Mouse (Mus musculus) forebrain, embryonic 14.5 days (tissue): ENCODE results near the gene Clpx. TPM values are rescaled to one million over a fixed set of nuclear protein-coding genes. Genes with fewer than 3 reads are reported as not detected.

ENCODE experiments used
- ATAC-seq: fragments of 200-750 bp; cut with Nextera tagmentation; 2 replicates; pipeline ENCODE4 v1.8.0; 2017; ENCODE audit warnings: mild to moderate bottlenecking, moderate library complexity
- DNase-seq: peaks from one replicate; pipeline ENCODE4 v3.0.0-alpha.2; 2015; ENCODE audit warnings: low spot score
- H3K27ac ChIP-seq: fragments of 300-500 bp; sonication (generic); 2 replicates; pipeline ENCODE4 v1.5.1; 2014; ENCODE audit warnings: low read depth, mild to moderate bottlenecking, control low read depth, low read length, moderate library complexity
- H3K27me3 ChIP-seq: fragments of 300-500 bp; sonication (generic); replicated peaks from 2 replicates; pipeline ENCODE4 v1.6.1; 2014; ENCODE audit warnings: low read length, control low read depth, mixed read lengths; ENCODE audit not compliant: control insufficient read depth, insufficient read depth
- H3K36me3 ChIP-seq: fragments of 300-500 bp; sonication (generic); 2 replicates; pipeline ENCODE4 v1.6.1; 2014; ENCODE audit warnings: low read length, control low read depth; ENCODE audit not compliant: control insufficient read depth, insufficient read depth
- H3K4me1 ChIP-seq: fragments of 300-500 bp; sonication (generic); 2 replicates; pipeline ENCODE4 v1.6.1; 2014; ENCODE audit warnings: antibody characterized with exemption, low read length, control low read depth; ENCODE audit not compliant: control insufficient read depth, insufficient read depth
- H3K4me2 ChIP-seq: fragments of 300-500 bp; sonication (generic); 2 replicates; pipeline ENCODE4 v1.6.1; 2014; ENCODE audit warnings: mild to moderate bottlenecking, control low read depth, low read length
- H3K4me3 ChIP-seq: fragments of 300-500 bp; sonication (generic); 2 replicates; pipeline ENCODE4 v1.5.1; 2014; ENCODE audit warnings: low read depth, low read length, control low read depth
- H3K9ac ChIP-seq: fragments of 300-500 bp; sonication (generic); 2 replicates; pipeline ENCODE4 v1.6.1; 2014; ENCODE audit warnings: mild to moderate bottlenecking, low read length, control low read depth, moderate library complexity
- H3K9me3 ChIP-seq: fragments of 300-500 bp; sonication (generic); replicated peaks from 2 replicates; pipeline ENCODE4 v1.6.1; 2016; ENCODE audit warnings: low read length, control low read depth, mixed read lengths; ENCODE audit not compliant: control insufficient read depth
- WGBS: fragments of 180-500 bp; shearing (Covaris S2); extraction: QIAGEN DNeasy Blood & Tissue Kit; methylation state at CpG from one replicate; pipeline ENCODE4 v1.1.7; 2014; 5-methylcytosine and 5-hydroxymethylcytosine counted together
- polyA plus RNA-seq: library from polyadenylated mRNA; unstranded; fragments of >200 nt; fragmentation: Nextera tagmentation; extraction: Ambion mirVana; gene quantifications from 2 replicates; pipeline ENCODE4 v1.2.1, GENCODE M21; 2014

Gene Clpx
- polyA plus RNA-seq, 1 experiment from 2014 or later, result 42.2 TPM

DNA sequence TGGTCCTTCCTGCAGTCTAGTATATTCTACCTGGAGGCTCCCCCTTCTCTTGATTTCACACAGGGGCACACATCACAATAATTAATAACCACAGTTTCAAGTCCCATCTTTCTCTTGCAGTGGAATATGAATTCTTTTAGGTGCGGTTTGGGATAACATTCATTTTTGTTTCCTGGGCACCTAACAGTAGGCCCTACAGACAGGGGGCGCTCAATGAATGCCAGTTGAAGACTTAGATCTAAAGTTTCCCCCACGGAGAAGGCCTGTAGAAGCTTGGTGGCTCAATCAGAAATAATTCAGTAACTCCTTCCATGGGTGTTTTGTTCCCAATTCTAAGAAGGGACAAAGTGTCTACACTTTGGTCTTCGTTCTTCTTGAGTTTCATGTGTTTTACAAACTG, 78.4 kb downstream of the Clpx start:
- DNase-seq (no peak), ATAC-seq (no peak)
- H3K9ac ChIP-seq, result no peak overlapping the region
- WGBS, result 74% methylated on average over 4 of the region's 4 CpGs
- no peak overlapping the region for H3K4me3 ChIP-seq
- H3K4me2 ChIP-seq, result no peak overlapping the region
- no peak overlapping the region for H3K27ac ChIP-seq
- no peaks in the 10 kb centered on the region for H3K27me3 ChIP-seq
- H3K36me3 ChIP-seq, result 0 out of 2 replicates have a peak, but pooled peaks cover 10% of the 10 kb centered on the region
- H3K9me3 ChIP-seq, result no peaks in the 10 kb centered on the region
- no peaks in the 10 kb centered on the region for H3K4me1 ChIP-seq

GRCm38 (mm10) chr9:65374468-65375162, 80.6 kb downstream of the Clpx start:
- no peak overlapping the region for H3K4me3 ChIP-seq
- ATAC-seq (no peak), DNase-seq (no peak)
- H3K27ac ChIP-seq, result no peak overlapping the region
- no peak overlapping the region for H3K4me2 ChIP-seq
- 87% methylated on average over 5 of the region's 5 CpGs for WGBS
- H3K9me3 ChIP-seq, result no peaks in the 10 kb centered on the region
- H3K27me3 ChIP-seq, result no peaks in the 10 kb centered on the region
- H3K9ac ChIP-seq, result no peak overlapping the region
- 0 out of 2 replicates have a peak, but pooled peaks cover 10% of the 10 kb centered on the region for H3K36me3 ChIP-seq
- H3K4me1 ChIP-seq, result no peaks in the 10 kb centered on the region

- no peaks in the 10 kb centered on the region for H3K9me3 ChIP-seq
- no peak overlapping the region for H3K27ac ChIP-seq
- 79% methylated on average over 9 of the region's 9 CpGs for WGBS
- H3K36me3 ChIP-seq, result 0 out of 2 replicates have a peak, but pooled peaks cover 10% of the 10 kb centered on the region
- no peak overlapping the region for H3K4me2 ChIP-seq
- no peak overlapping the region for H3K4me3 ChIP-seq
- DNase-seq (peak; percentile 28), ATAC-seq (no peak)
- no peaks in the 10 kb centered on the region for H3K4me1 ChIP-seq
- no peaks in the 10 kb centered on the region for H3K27me3 ChIP-seq
- H3K9ac ChIP-seq, result no peak overlapping the region
These were observed 81.3 kb downstream of the Clpx start for GRCm38 (mm10) chr9:65375163-65375934.

Other genes starting within 250 kb of the Clpx start
- 8.9 and 13.4 TPM in 2 replicates for gene Igdcc4, start 192.8 kb upstream of the Clpx start, polyA plus RNA-seq
- 5.1 and 5.8 TPM in 2 replicates for gene Igdcc3, start 153.1 kb upstream of the Clpx start, polyA plus RNA-seq
- gene Parp16, start 98.9 kb upstream of the Clpx start, polyA plus RNA-seq, result 4.2 and 4.4 TPM in 2 replicates
- 0.20 and 0.30 TPM in 2 replicates for gene Cilp, start 29.1 kb upstream of the Clpx start, polyA plus RNA-seq
- gene Pdcd7, start 51.8 kb downstream of the Clpx start, polyA plus RNA-seq, result 8.6 and 9.9 TPM in 2 replicates
- gene Ubap1l, start 66.8 kb downstream of the Clpx start, polyA plus RNA-seq, result 0.13 and 0.96 TPM in 2 replicates
- gene Kbtbd13, start 97.4 kb downstream of the Clpx start, polyA plus RNA-seq, result 0.20 and 0.40 TPM in 2 replicates
- 6.3 and 6.7 TPM in 2 replicates for gene Rasl12, start 104.2 kb downstream of the Clpx start, polyA plus RNA-seq
- gene Slc51b, start 128.7 kb downstream of the Clpx start, polyA plus RNA-seq, result not detected in 2 replicates
- 20.8 and 24.1 TPM in 2 replicates for gene Mtfmt, start 141.5 kb downstream of the Clpx start, polyA plus RNA-seq
- 163 and 168 TPM in 2 replicates for gene Spg21, start 166.7 kb downstream of the Clpx start, polyA plus RNA-seq
- gene Ankdd1a, start 225.9 kb downstream of the Clpx start, polyA plus RNA-seq, result not detected in 2 replicates